Mouse (Mus musculus) megakaryocyte, embryonic 14.5 days (primary cell): Measurements from ENCODE around the gene Ndst2.

Experiments used
- FLI1 ChIP-seq: IDR thresholded peaks from 2 replicates; pipeline ENCODE4 v1.6.1; 2012; ENCODE audit warnings: low read length, inconsistent platforms, mixed read lengths
- GATA1 ChIP-seq: IDR thresholded peaks from 3 replicates; pipeline ENCODE4 v1.6.1; 2012; ENCODE audit warnings: mixed read lengths, low read length, inconsistent platforms, borderline replicate concordance

GRCm38 (mm10) chr14:20694185-20694883 lies 40.0 kb downstream of the Ndst2 start:
- TF ChIP-seq GATA1 (no peak), FLI1 (no peak)
